Comparison of ENCODE assay signal across 11 mouse cellular contexts in genomic region chr1:44155287-44155686, GRCm38 (mm10). TPM values are rescaled to one million over a fixed set of nuclear protein-coding genes. Genes with fewer than 3 reads are reported as not detected.
DNase-seq lines count a peak whose midpoint lies in the region; ATAC-seq and TF ChIP-seq lines count a peak whose summit lies in the region.
"Had no signal": no experiment of that assay in that cellular context is flagged by ENCODE, and none has a peak within 500 bp of the region (broad histone marks: within the 10 kb centered on the region; RNA-seq: fewer than 3 reads in every experiment).

No protein-coding gene starts in this region.

- H3K4me1 ChIP-seq in kidney, adult 2 months (ENCODE audit: control insufficient read depth, insufficient read depth, low read length): no peaks in the 10 kb centered on the region
- no peaks in the 10 kb centered on the region for H3K4me1 ChIP-seq in embryonic facial prominence, embryonic 14.5 days (ENCODE audit: control insufficient read depth, insufficient read depth, low read length)

- no peak overlapping the region for H3K27ac ChIP-seq in kidney, adult 2 months (ENCODE audit: insufficient read depth, low read depth, low read length)
- no peak overlapping the region for H3K27ac ChIP-seq in embryonic facial prominence, embryonic 14.5 days (replicated peaks; ENCODE audit: low read depth, low read length)
- H3K27ac ChIP-seq: macrophage had no signal

- no peaks in the 10 kb centered on the region for H3K27me3 ChIP-seq in kidney, adult 2 months (replicated peaks; ENCODE audit: control insufficient read depth, insufficient read depth, low read length)
- no peaks in the 10 kb centered on the region for H3K27me3 ChIP-seq in embryonic facial prominence, embryonic 14.5 days (replicated peaks; ENCODE audit: control insufficient read depth, insufficient read depth, low read length)

- H3K36me3 ChIP-seq in kidney, adult 2 months (ENCODE audit: control insufficient read depth, insufficient read depth, low read length): peaks cover 9% of the 10 kb centered on the region
- peaks cover 33% of the 10 kb centered on the region for H3K36me3 ChIP-seq in embryonic facial prominence, embryonic 14.5 days (ENCODE audit: control insufficient read depth, insufficient read depth, low read length)

- 91% methylated on average over 4 of the region's 4 CpGs for WGBS in kidney, adult 2 months
- WGBS in embryonic facial prominence, embryonic 14.5 days: 95% methylated on average over 4 of the region's 4 CpGs

- no peak for TF ChIP-seq POLR2A in kidney, adult 2 months (IDR thresholded peaks at IDR 0.05; ENCODE audit: low read depth, low read length)

- H3K4me3 ChIP-seq in kidney, adult 2 months (ENCODE audit: insufficient read depth, low read depth, low read length): no peak overlapping the region
- no peak overlapping the region for H3K4me3 ChIP-seq in embryonic facial prominence, embryonic 14.5 days (ENCODE audit: low read depth, low read length)

- H3K9ac ChIP-seq in embryonic facial prominence, embryonic 14.5 days (ENCODE audit: low read depth, low read length): no peak overlapping the region

- intact Hi-C loops in left cerebral cortex, postnatal 4 days (cut with DNase I): no loop called here

- TF ChIP-seq CTCF in kidney, adult 2 months (conservative IDR thresholded peaks at IDR 0.05; ENCODE audit: insufficient read depth, insufficient read length, low read depth, low read length): no peak

- DNase-seq in kidney, adult 2 months: peak; percentile 31
- no peak for DNase-seq in kidney, adult 11 months
- peak; percentile 54 for DNase-seq in 3T3-L1 (ENCODE audit: low read depth, low spot score)
- DNase-seq in CD4-positive helper T cell, adult 2 months (ENCODE audit: low read depth, low spot score): peak; percentile 51
- peak; percentile 30 for DNase-seq in embryonic facial prominence, embryonic 14.5 days (ENCODE audit: low spot score)
- no peak for DNase-seq in spleen, adult 18-20 months
- no peak for DNase-seq in right cerebral cortex, adult 2 months (ENCODE audit: low spot score in 2 of 2)
- no peak for DNase-seq in left cerebral cortex, postnatal 4 days
- DNase-seq: adrenal gland, postnatal 36 days; kidney, adult 8-10 months had no signal

- ATAC-seq in embryonic facial prominence, embryonic 14.5 days (ENCODE audit: low read depth): no peak

- no peak overlapping the region for H3K4me2 ChIP-seq in embryonic facial prominence, embryonic 14.5 days (ENCODE audit: low read depth, low read length)

- no peaks in the 10 kb centered on the region for H3K9me3 ChIP-seq in embryonic facial prominence, embryonic 14.5 days (ENCODE audit: control insufficient read depth, low read length)

RNA-seq across cellular contexts. Expression of gene Ercc5, which starts 7.7 kb away (rescaled TPM):
- polyA plus RNA-seq in kidney, adult 2 months (2012; rRNA removed): 4.3 and 4.6 TPM in 2 replicates
- 22.1 and 22.4 TPM in 2 replicates for polyA plus RNA-seq in embryonic facial prominence, embryonic 14.5 days (2014; fragmentation: Nextera tagmentation; extraction: Ambion mirVana)
- 10 to 100 TPM; 25.0 to 25.3 TPM for total RNA-seq in left cerebral cortex, postnatal 4 days (2021)

RNA-seq across cellular contexts. Expression of gene Bivm, which starts 36.5 kb away (rescaled TPM):
- 9.5 and 12.2 TPM in 2 replicates for polyA plus RNA-seq in kidney, adult 2 months (2012; rRNA removed)
- 19.6 and 20.9 TPM in 2 replicates for polyA plus RNA-seq in embryonic facial prominence, embryonic 14.5 days (2014; fragmentation: Nextera tagmentation; extraction: Ambion mirVana)
- total RNA-seq in left cerebral cortex, postnatal 4 days (2021): 10 to 100 TPM; 51.7 to 55.0 TPM

RNA-seq across cellular contexts. Expression of gene Kdelc1, which starts 36.7 kb away (rescaled TPM):
- 11.4 and 12.0 TPM in 2 replicates for polyA plus RNA-seq in kidney, adult 2 months (2012; rRNA removed)
- polyA plus RNA-seq in embryonic facial prominence, embryonic 14.5 days (2014; fragmentation: Nextera tagmentation; extraction: Ambion mirVana): 63.6 and 72.6 TPM in 2 replicates
- 10 to 100 TPM; 14.3 to 14.9 TPM for total RNA-seq in left cerebral cortex, postnatal 4 days (2021)

RNA-seq across cellular contexts. Expression of gene Tex30, which starts 53.0 kb away (rescaled TPM):
- 3.9 and 6.0 TPM in 2 replicates for polyA plus RNA-seq in kidney, adult 2 months (2012; rRNA removed)
- 61.2 and 66.0 TPM in 2 replicates for polyA plus RNA-seq in embryonic facial prominence, embryonic 14.5 days (2014; fragmentation: Nextera tagmentation; extraction: Ambion mirVana)
- 10 to 100 TPM in 1 of 2 experiments, 1 to 10 TPM in 1; 10.0 to 11.0 TPM for total RNA-seq in left cerebral cortex, postnatal 4 days (2021)

Comparison
In these comparisons a context has a peak if more than half of its experiments do, and no peak if none do; other contexts are left out.
1. DNase-seq: peak in kidney, adult 2 months (single experiment), 3T3-L1 (single experiment), CD4-positive helper T cell, adult 2 months (single experiment) and embryonic facial prominence, embryonic 14.5 days (single experiment); none in kidney, adult 11 months (single experiment), spleen, adult 18-20 months (0 of 2), right cerebral cortex, adult 2 months (0 of 2) and left cerebral cortex, postnatal 4 days (single experiment).